ENCODE assay signal across 25 mouse cellular contexts in the genomic region with DNA sequence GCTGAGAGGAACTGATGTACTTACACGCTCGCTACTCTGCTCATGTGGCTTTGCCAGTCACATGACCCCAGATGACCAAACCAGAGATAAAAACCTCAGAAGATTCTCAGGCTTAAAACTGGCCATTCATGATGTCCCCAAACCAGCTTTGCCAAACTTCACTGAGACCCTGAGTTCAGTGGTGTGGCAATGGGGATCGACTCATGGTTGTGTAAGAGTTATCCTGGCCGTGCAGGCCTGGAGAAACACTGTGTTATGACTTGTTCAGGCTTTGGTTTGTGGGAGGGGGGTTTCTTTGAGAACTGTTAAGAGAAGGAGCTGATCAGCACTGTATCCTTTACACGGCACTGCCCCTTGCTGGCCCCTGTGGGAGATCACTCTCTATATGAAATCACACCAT.
"Had no signal": no experiment of that assay in that cellular context is flagged by ENCODE, and none has a peak within 500 bp of the region (broad histone marks: within the 10 kb centered on the region; RNA-seq: fewer than 3 reads in every experiment).

No protein-coding gene starts in this region.

- H3K27ac ChIP-seq: gastrocnemius, adult 2 months; heart, embryonic 10.5 days; hindbrain, embryonic 10.5 days; hindbrain, embryonic 12.5 days; hindbrain, embryonic 14.5 days; hindbrain, postnatal 0 days; kidney, embryonic 15.5 days; kidney, postnatal 0 days; limb, embryonic 13.5 days; limb, embryonic 15.5 days had no signal

- H3K27me3 ChIP-seq: hindbrain, embryonic 12.5 days had no signal

- H3K4me3 ChIP-seq: gastrocnemius, adult 2 months; heart, embryonic 10.5 days; heart, embryonic 12.5 days; hindbrain, embryonic 10.5 days; hindbrain, embryonic 12.5 days; kidney, embryonic 15.5 days; limb, embryonic 13.5 days; limb, embryonic 15.5 days had no signal

- H3K36me3 ChIP-seq: heart, embryonic 10.5 days; heart, embryonic 12.5 days; hindbrain, embryonic 10.5 days; kidney, embryonic 15.5 days; limb, embryonic 13.5 days; limb, embryonic 15.5 days had no signal

- ATAC-seq: hindbrain, postnatal 0 days; intestine, embryonic 16.5 days had no signal

- DNase-seq: gastrocnemius, adult 2 months; gastrocnemius, postnatal 10 days; gastrocnemius, postnatal 25 days; heart, adult 18-20 months; heart, postnatal 10 days; heart, postnatal 4 days; kidney, adult 11 months; kidney, adult 2 months; kidney, adult 9 months; kidney, postnatal 14 days; kidney, postnatal 36 days; layer of hippocampus, adult 9-11 months; layer of hippocampus, postnatal 36 days; left cerebral cortex, postnatal 4 days had no signal

- H3K4me2 ChIP-seq: heart, embryonic 12.5 days; hindbrain, embryonic 12.5 days; hindbrain, embryonic 14.5 days; kidney, embryonic 15.5 days; limb, embryonic 13.5 days; limb, embryonic 15.5 days had no signal

- H3K9ac ChIP-seq: heart, embryonic 12.5 days; hindbrain, embryonic 12.5 days; hindbrain, embryonic 14.5 days; kidney, embryonic 15.5 days; limb, embryonic 13.5 days; limb, embryonic 15.5 days had no signal

- H3K9me3 ChIP-seq: heart, embryonic 10.5 days; heart, embryonic 12.5 days; hindbrain, embryonic 10.5 days; hindbrain, embryonic 12.5 days; kidney, embryonic 15.5 days; limb, embryonic 13.5 days; limb, embryonic 15.5 days had no signal
